Mouse (Mus musculus) lung, embryonic 14.5 days (tissue): ENCODE results near the gene Msmo1. TPM values are rescaled to one million over a fixed set of nuclear protein-coding genes. Genes with fewer than 3 reads are reported as not detected.

Experiments
- ATAC-seq: fragments of 200-750 bp; cut with Nextera tagmentation; 2 replicates; pipeline ENCODE4 v1.8.0; 2017; ENCODE audit warnings: mild to moderate bottlenecking, moderate TSS enrichment, moderate library complexity; ENCODE audit not compliant: insufficient read depth
- DNase-seq: peaks from one replicate; pipeline ENCODE4 v3.0.0-alpha.2; 2015
- H3K27ac ChIP-seq: fragments of 300-500 bp; sonication (generic); 2 replicates; pipeline ENCODE4 v1.5.1; 2014; ENCODE audit warnings: low read depth, mild to moderate bottlenecking, moderate library complexity
- H3K27me3 ChIP-seq: fragments of 300-500 bp; sonication (generic); 2 replicates; pipeline ENCODE4 v1.6.1; 2014; ENCODE audit warnings: low read length, control low read depth; ENCODE audit not compliant: insufficient read depth
- H3K36me3 ChIP-seq: fragments of 300-500 bp; sonication (generic); 2 replicates; pipeline ENCODE4 v1.6.1; 2014; ENCODE audit warnings: control low read depth; ENCODE audit not compliant: insufficient read depth
- H3K4me1 ChIP-seq: fragments of 300-500 bp; sonication (generic); 2 replicates; pipeline ENCODE4 v1.6.1; 2014; ENCODE audit warnings: antibody characterized with exemption, control low read depth; ENCODE audit not compliant: insufficient read depth
- H3K4me2 ChIP-seq: fragments of 300-500 bp; sonication (generic); 2 replicates; pipeline ENCODE4 v1.6.1; 2014; ENCODE audit warnings: mild to moderate bottlenecking
- H3K4me3 ChIP-seq: fragments of 300-500 bp; sonication (generic); 2 replicates; pipeline ENCODE4 v1.5.1; 2014; ENCODE audit warnings: low read depth, low read length
- H3K9ac ChIP-seq: fragments of 300-500 bp; sonication (generic); 2 replicates; pipeline ENCODE4 v1.6.1; 2014
- H3K9me3 ChIP-seq: fragments of 300-500 bp; sonication (generic); 2 replicates; pipeline ENCODE4 v1.6.1; 2016; ENCODE audit warnings: low read depth, low read length, control low read depth
- CTCF ChIP-seq: IDR thresholded peaks from 2 replicates; pipeline ENCODE4 v1.5.1; 2016; ENCODE audit warnings: antibody characterized with exemption, low read depth
- WGBS: fragments of 180-500 bp; shearing (Covaris S2); extraction: QIAGEN DNeasy Blood & Tissue Kit; methylation state at CpG from one replicate; pipeline ENCODE4 v1.1.7; 2014; 5-methylcytosine and 5-hydroxymethylcytosine counted together
- polyA plus RNA-seq: library from polyadenylated mRNA; unstranded; fragments of >200 nt; fragmentation: Nextera tagmentation; extraction: Ambion mirVana; gene quantifications from 2 replicates; pipeline ENCODE4 v1.2.1, GENCODE M21; 2014

Gene Msmo1
- polyA plus RNA-seq, 1 experiment from 2014 or later: 76.5 TPM

GRCm38 (mm10) chr8:64738916-64739315 lies 5.3 kb upstream of the Msmo1 start:
- no peak overlapping the region for H3K9ac ChIP-seq
- H3K36me3 ChIP-seq: no peaks in the 10 kb centered on the region
- H3K27me3 ChIP-seq: no peaks in the 10 kb centered on the region
- no peak overlapping the region for H3K4me3 ChIP-seq
- peak; percentile 21 for DNase-seq
- H3K4me2 ChIP-seq: no peak overlapping the region
- H3K9me3 ChIP-seq: no peaks in the 10 kb centered on the region
- ATAC-seq: no peak
- WGBS: 52% methylated on average over 1 of the region's 1 CpGs
- no peaks in the 10 kb centered on the region for H3K4me1 ChIP-seq
- no peak overlapping the region for H3K27ac ChIP-seq
- no peak for TF ChIP-seq CTCF

- Histone ChIP-seq H3K4me3 (no peak overlapping the region), H3K36me3 (no peaks in the 10 kb centered on the region), H3K9ac (no peak overlapping the region), H3K27me3 (no peaks in the 10 kb centered on the region), H3K4me1 (no peaks in the 10 kb centered on the region), H3K4me2 (no peak overlapping the region), H3K27ac (no peak overlapping the region), H3K9me3 (no peaks in the 10 kb centered on the region)
- 78% methylated on average over 3 of the region's 3 CpGs for WGBS
- no peak for ATAC-seq
- no peak for DNase-seq
- TF ChIP-seq CTCF: no peak
Measured at GRCm38 (mm10) chr8:64736767-64737323, 3.3 kb upstream of the Msmo1 start.

GRCm38 (mm10) chr8:64735161-64735560 lies 1.6 kb upstream of the Msmo1 start:
- Histone ChIP-seq H3K27ac (no peak overlapping the region), H3K36me3 (peaks cover 5% of the 10 kb centered on the region), H3K4me3 (no peak overlapping the region), H3K9ac (no peak overlapping the region), H3K9me3 (no peaks in the 10 kb centered on the region), H3K4me2 (no peak overlapping the region), H3K27me3 (no peaks in the 10 kb centered on the region), H3K4me1 (no peaks in the 10 kb centered on the region)
- TF ChIP-seq CTCF: no peak
- no peak for ATAC-seq
- whole genome bisulfite sequencing: 83% methylated on average over 8 of the region's 8 CpGs
- DNase-seq: no peak

- Histone ChIP-seq H3K4me3 (peak overlapping the region; percentile 61), H3K4me2 (peak overlapping the region; percentile 82), H3K9ac (peak overlapping the region; percentile 59), H3K9me3 (no peaks in the 10 kb centered on the region), H3K36me3 (peaks cover 18% of the 10 kb centered on the region), H3K4me1 (no peaks in the 10 kb centered on the region), H3K27me3 (no peaks in the 10 kb centered on the region), H3K27ac (no peak overlapping the region)
- WGBS: 9% methylated on average over 9 of the region's 9 CpGs
- no peak for DNase-seq
- TF ChIP-seq CTCF: no peak
- no peak for ATAC-seq
Measured at GRCm38 (mm10) chr8:64732596-64732995, 996 bp downstream of the Msmo1 start.

GRCm38 (mm10) chr8:64728156-64728555 lies 5.4 kb downstream of the Msmo1 start:
- Histone ChIP-seq H3K4me2 (no peak overlapping the region), H3K36me3 (peaks cover 50% of the 10 kb centered on the region)

GRCm38 (mm10) chr8:64726190-64726695 lies 7.3 kb downstream of the Msmo1 start:
- no peak for DNase-seq
- no peak for ATAC-seq
- Histone ChIP-seq H3K4me2 (no peak overlapping the region), H3K27ac (no peak overlapping the region), H3K4me1 (no peaks in the 10 kb centered on the region), H3K4me3 (no peak overlapping the region), H3K9ac (no peak overlapping the region), H3K36me3 (peaks cover 64% of the 10 kb centered on the region), H3K9me3 (no peaks in the 10 kb centered on the region), H3K27me3 (no peaks in the 10 kb centered on the region)
- 82% methylated on average over 4 of the region's 4 CpGs for WGBS
- no peak for TF ChIP-seq CTCF

More at GRCm38 (mm10) chr8:64728156-64728555, 5.4 kb downstream of the Msmo1 start:
- DNase-seq (no peak), ATAC-seq (no peak)
- Histone ChIP-seq H3K27me3 (no peaks in the 10 kb centered on the region), H3K4me1 (no peaks in the 10 kb centered on the region), H3K9me3 (no peaks in the 10 kb centered on the region), H3K27ac (no peak overlapping the region), H3K9ac (no peak overlapping the region), H3K4me3 (no peak overlapping the region)
- TF ChIP-seq CTCF: no peak
- WGBS: 88% methylated on average over 7 of the region's 7 CpGs

GRCm38 (mm10) chr8:64723206-64723605 lies 10.4 kb downstream of the Msmo1 start:
- Histone ChIP-seq H3K4me3 (no peak overlapping the region), H3K4me2 (no peak overlapping the region), H3K4me1 (no peaks in the 10 kb centered on the region), H3K9ac (no peak overlapping the region), H3K36me3 (peaks cover 77% of the 10 kb centered on the region), H3K27ac (no peak overlapping the region), H3K27me3 (no peaks in the 10 kb centered on the region), H3K9me3 (no peaks in the 10 kb centered on the region)
- WGBS: 80% methylated on average over 2 of the region's 2 CpGs
- no peak for DNase-seq
- no peak for TF ChIP-seq CTCF
- ATAC-seq: no peak
